Mouse (Mus musculus) stomach, embryonic 15.5 days (tissue): ENCODE measurements around the gene Slc25a23. TPM values are rescaled to one million over a fixed set of nuclear protein-coding genes. Genes with fewer than 3 reads are reported as not detected.
A peak's percentile ranks its signal among the peaks of the same experiment; 100 is the strongest.

ENCODE experiments used
- ATAC-seq: fragments of 200-750 bp; cut with Nextera tagmentation; 2 replicates; pipeline ENCODE4 v1.8.0; 2017; ENCODE audit warnings: low read depth, moderate number of reproducible peaks, moderate TSS enrichment; ENCODE audit not compliant: insufficient read depth, low FRiP score
- H3K27ac ChIP-seq: fragments of 300-500 bp; sonication (generic); 2 replicates; pipeline ENCODE4 v1.5.1; 2015; ENCODE audit warnings: mild to moderate bottlenecking, inconsistent platforms
- H3K27me3 ChIP-seq: fragments of 300-500 bp; sonication (generic); replicated peaks from 2 replicates; pipeline ENCODE4 v1.6.1; 2015; ENCODE audit warnings: inconsistent platforms
- H3K36me3 ChIP-seq: fragments of 300-500 bp; sonication (generic); 2 replicates; pipeline ENCODE4 v1.6.1; 2015; ENCODE audit warnings: inconsistent platforms
- H3K4me1 ChIP-seq: fragments of 300-500 bp; sonication (generic); 2 replicates; pipeline ENCODE4 v1.6.1; 2015; ENCODE audit warnings: inconsistent platforms
- H3K4me2 ChIP-seq: fragments of 300-500 bp; sonication (generic); 2 replicates; pipeline ENCODE4 v1.6.1; 2015; ENCODE audit warnings: mild to moderate bottlenecking, inconsistent platforms
- H3K4me3 ChIP-seq: fragments of 300-500 bp; sonication (generic); replicated peaks from 2 replicates; pipeline ENCODE4 v1.5.1; 2015; ENCODE audit warnings: inconsistent platforms
- H3K9ac ChIP-seq: fragments of 300-500 bp; sonication (generic); 2 replicates; pipeline ENCODE4 v1.6.1; 2015; ENCODE audit warnings: inconsistent platforms
- H3K9me3 ChIP-seq: fragments of 300-500 bp; sonication (generic); 2 replicates; pipeline ENCODE4 v1.6.1; 2016; ENCODE audit warnings: inconsistent platforms
- WGBS: fragments of 180-500 bp; shearing (Covaris S2); methylation state at CpG from one replicate; pipeline ENCODE4 v1.1.7; 2015; 5-methylcytosine and 5-hydroxymethylcytosine counted together
- polyA plus RNA-seq: library from polyadenylated mRNA; unstranded; fragments of >200 nt; fragmentation: Nextera tagmentation; extraction: Ambion mirVana; gene quantifications from 2 replicates; pipeline ENCODE4 v1.2.1, GENCODE M21; 2015

The Slc25a23 gene
- 8.7 and 10.0 TPM in 2 replicates for polyA plus RNA-seq

GRCm38 (mm10) chr17:57059486-57059977 is at the start of gene Slc25a23:
TSS of gene Slc25a23 (minus strand) at chr17:57059863.
- peak; percentile 38; the same call in 1 of the 2 replicates for ATAC-seq
- under 1% methylated on average over 42 of the region's 45 CpGs for WGBS

GRCm38 (mm10) chr17:57108666-57109171 is 49.1 kb upstream of the Slc25a23 start:
- H3K27me3 ChIP-seq = no peaks in the 10 kb centered on the region
- ATAC-seq = no peak
- WGBS = 37% methylated on average over 5 of the region's 5 CpGs

More at GRCm38 (mm10) chr17:57059486-57059977, at the start of gene Slc25a23:
- Histone ChIP-seq H3K9me3 (no peaks in the 10 kb centered on the region), H3K4me3 (peak within 1 kb of the TSS; percentile 71), H3K4me2 (peak within 1 kb of the TSS; percentile 96), H3K27me3 (peaks cover 22% of the 10 kb centered on the region), H3K27ac (peak within 1 kb of the TSS; percentile 89), H3K4me1 (peaks cover 17% of the 10 kb centered on the region; the same call in 1 of the 2 replicates), H3K36me3 (0 out of 2 replicates have a peak, but pooled peaks cover 3% of the 10 kb centered on the region), H3K9ac (peak within 1 kb of the TSS; percentile 34; the same call in 1 of the 2 replicates)

GRCm38 (mm10) chr17:57108040-57108665 is 48.5 kb upstream of the Slc25a23 start:
- H3K9ac ChIP-seq = no peak overlapping the region
- no peak overlapping the region for H3K4me2 ChIP-seq
- no peaks in the 10 kb centered on the region for H3K27me3 ChIP-seq
- peaks cover 4% of the 10 kb centered on the region for H3K4me1 ChIP-seq
- WGBS = 79% methylated on average over 7 of the region's 7 CpGs
- H3K27ac ChIP-seq = no peak overlapping the region
- H3K4me3 ChIP-seq = no peak overlapping the region
- H3K36me3 ChIP-seq = no peaks in the 10 kb centered on the region
- no peak for ATAC-seq
- no peaks in the 10 kb centered on the region for H3K9me3 ChIP-seq

More at GRCm38 (mm10) chr17:57108666-57109171, 49.1 kb upstream of the Slc25a23 start:
- no peak overlapping the region for H3K27ac ChIP-seq
- no peaks in the 10 kb centered on the region for H3K9me3 ChIP-seq
- H3K4me1 ChIP-seq = peaks cover 4% of the 10 kb centered on the region
- H3K9ac ChIP-seq = no peak overlapping the region
- no peaks in the 10 kb centered on the region for H3K36me3 ChIP-seq
- no peak overlapping the region for H3K4me3 ChIP-seq
- H3K4me2 ChIP-seq = no peak overlapping the region

GRCm38 (mm10) chr17:57107064-57107463 is 47.4 kb upstream of the Slc25a23 start:
- Histone ChIP-seq H3K9ac (no peak overlapping the region), H3K36me3 (no peaks in the 10 kb centered on the region), H3K27ac (no peak overlapping the region), H3K4me1 (peaks cover 4% of the 10 kb centered on the region), H3K27me3 (no peaks in the 10 kb centered on the region), H3K9me3 (no peaks in the 10 kb centered on the region), H3K4me3 (no peak overlapping the region), H3K4me2 (0 out of 2 replicates have a peak overlapping the region, but pooled peaks have one; percentile 19)
- ATAC-seq = no peak
- WGBS = 89% methylated on average over 5 of the region's 5 CpGs

- peak overlapping the region; percentile 59 for H3K4me3 ChIP-seq
- WGBS = 12% methylated on average over 9 of the region's 9 CpGs
- H3K36me3 ChIP-seq = no peaks in the 10 kb centered on the region
- H3K27ac ChIP-seq = no peak overlapping the region
- H3K9me3 ChIP-seq = no peaks in the 10 kb centered on the region
- no peaks in the 10 kb centered on the region for H3K27me3 ChIP-seq
- H3K4me2 ChIP-seq = peak overlapping the region; percentile 79
- peaks cover 4% of the 10 kb centered on the region for H3K4me1 ChIP-seq
- no peak overlapping the region for H3K9ac ChIP-seq
- ATAC-seq = no peak
These were observed 46.3 kb upstream of the Slc25a23 start for GRCm38 (mm10) chr17:57106035-57106368.

- ATAC-seq = peak; percentile 72
- H3K27ac ChIP-seq = peak within 1 kb of the TSS; percentile 59
- H3K4me1 ChIP-seq = peaks cover 4% of the 10 kb centered on the region
- peak within 1 kb of the TSS; percentile 59 for H3K4me3 ChIP-seq
- H3K4me2 ChIP-seq = peak within 1 kb of the TSS; percentile 79
- H3K36me3 ChIP-seq = no peaks in the 10 kb centered on the region
- H3K27me3 ChIP-seq = no peaks in the 10 kb centered on the region
- H3K9ac ChIP-seq = peak within 1 kb of the TSS; percentile 43; the same call in 1 of the 2 replicates
- WGBS = under 1% methylated on average over 52 of the region's 61 CpGs
- H3K9me3 ChIP-seq = no peaks in the 10 kb centered on the region
These were observed 45.7 kb upstream of the Slc25a23 start, which contains the start of gene Tnfsf9 for GRCm38 (mm10) chr17:57105181-57106034. TSS of gene Tnfsf9 (plus strand) at chr17:57105325.

GRCm38 (mm10) chr17:57104496-57104895 is 44.8 kb upstream of the Slc25a23 start:
- peak overlapping the region; percentile 79 for H3K4me2 ChIP-seq
- WGBS = 44% methylated on average over 4 of the region's 4 CpGs
- no peak overlapping the region for H3K9ac ChIP-seq
- ATAC-seq = no peak
- H3K36me3 ChIP-seq = no peaks in the 10 kb centered on the region
- H3K4me1 ChIP-seq = peaks cover 4% of the 10 kb centered on the region
- H3K9me3 ChIP-seq = no peaks in the 10 kb centered on the region
- no peaks in the 10 kb centered on the region for H3K27me3 ChIP-seq
- peak overlapping the region; percentile 59 for H3K4me3 ChIP-seq
- no peak overlapping the region for H3K27ac ChIP-seq

GRCm38 (mm10) chr17:57102276-57102675 is 42.6 kb upstream of the Slc25a23 start:
- WGBS = 80% methylated on average over 2 of the region's 2 CpGs
- Histone ChIP-seq H3K4me2 (no peak overlapping the region), H3K27me3 (no peaks in the 10 kb centered on the region), H3K9me3 (no peaks in the 10 kb centered on the region), H3K36me3 (no peaks in the 10 kb centered on the region), H3K4me1 (peaks cover 4% of the 10 kb centered on the region), H3K4me3 (no peak overlapping the region), H3K9ac (no peak overlapping the region), H3K27ac (no peak overlapping the region)
- ATAC-seq = no peak

- Histone ChIP-seq H3K9ac (no peak overlapping the region), H3K4me3 (no peak overlapping the region), H3K9me3 (no peaks in the 10 kb centered on the region), H3K27me3 (no peaks in the 10 kb centered on the region), H3K4me1 (peaks cover 9% of the 10 kb centered on the region; the same call in 1 of the 2 replicates), H3K36me3 (no peaks in the 10 kb centered on the region), H3K27ac (no peak overlapping the region), H3K4me2 (no peak overlapping the region)
- 11% methylated on average over 10 of the region's 10 CpGs for WGBS
- ATAC-seq = no peak
These were observed 40.1 kb upstream of the Slc25a23 start for GRCm38 (mm10) chr17:57099629-57100325.

GRCm38 (mm10) chr17:57098321-57098720 is 38.7 kb upstream of the Slc25a23 start:
- Histone ChIP-seq H3K4me2 (no peak overlapping the region), H3K36me3 (no peaks in the 10 kb centered on the region), H3K27ac (no peak overlapping the region), H3K27me3 (no peaks in the 10 kb centered on the region), H3K9me3 (no peaks in the 10 kb centered on the region), H3K4me3 (no peak overlapping the region), H3K4me1 (0 out of 2 replicates have a peak, but pooled peaks cover 6% of the 10 kb centered on the region), H3K9ac (no peak overlapping the region)
- WGBS = 71% methylated on average over 5 of the region's 5 CpGs
- ATAC-seq = no peak

- no peak overlapping the region for H3K27ac ChIP-seq
- WGBS = 1% methylated on average over 11 of the region's 11 CpGs
These were observed 36.9 kb upstream of the Slc25a23 start for GRCm38 (mm10) chr17:57096623-57096920.

More at GRCm38 (mm10) chr17:57096623-57096920, 36.9 kb upstream of the Slc25a23 start:
- Histone ChIP-seq H3K9me3 (no peaks in the 10 kb centered on the region), H3K4me3 (peak overlapping the region; percentile 28), H3K4me2 (peak overlapping the region; percentile 51), H3K4me1 (0 out of 2 replicates have a peak, but pooled peaks cover 6% of the 10 kb centered on the region), H3K9ac (no peak overlapping the region), H3K27me3 (no peaks in the 10 kb centered on the region), H3K36me3 (no peaks in the 10 kb centered on the region)
- ATAC-seq = peak; percentile 85
